Mouse (Mus musculus): ENCODE data around the gene Lmtk3.

Gene Lmtk3

DNA sequence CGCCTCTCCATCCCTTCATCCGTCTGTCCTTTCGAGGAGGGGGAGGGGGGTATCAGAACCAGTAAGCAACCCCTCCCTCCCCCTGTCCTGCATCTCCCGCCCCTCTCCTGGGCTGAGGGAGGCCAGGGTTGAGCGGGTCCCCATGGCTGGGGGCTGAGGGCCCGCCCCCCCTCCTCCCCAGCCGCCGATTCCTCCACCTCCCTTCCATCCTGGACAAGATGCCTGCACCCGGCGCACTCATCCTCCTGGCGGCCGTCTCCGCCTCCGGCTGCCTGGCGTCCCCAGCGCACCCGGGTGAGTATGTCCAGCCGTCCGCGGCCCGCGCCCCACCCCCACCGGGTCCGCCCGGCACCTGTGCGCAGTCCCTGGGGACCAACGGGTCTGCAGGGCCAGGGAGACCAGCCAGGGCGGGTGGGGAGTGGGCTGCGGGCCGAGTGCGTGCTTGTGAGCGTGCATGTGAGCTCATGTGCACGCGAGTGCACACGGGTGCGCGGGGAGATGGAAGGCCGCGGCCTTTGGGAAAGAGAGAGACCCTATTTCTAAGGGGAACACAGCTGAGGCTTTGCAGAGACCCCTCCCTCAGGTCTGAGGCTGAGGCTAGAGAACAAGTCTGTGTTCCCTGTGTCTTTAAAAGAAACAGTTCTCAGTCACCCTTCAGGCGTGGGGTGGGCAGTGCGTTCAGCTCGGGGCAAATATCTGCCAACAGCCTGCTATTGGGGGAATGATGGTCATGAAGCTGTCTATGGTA lies 2.0 kb downstream of the Lmtk3 start:
- Histone ChIP-seq H3K4me1 (replicated peaks; ENCODE audit: low read depth, low read length) (peaks cover 45% of the 10 kb centered on the region), H3K27me3 (ENCODE audit: insufficient read depth, low read length) (peaks cover 10% of the 10 kb centered on the region), H3K9me3 (ENCODE audit: low read length) (peaks cover 5% of the 10 kb centered on the region; the same call in 1 of the 2 replicates), H3K4me3 (replicated peaks; ENCODE audit: low read length) (peak overlapping the region; percentile 84), H3K36me3 (ENCODE audit: insufficient read depth, low read length) (peaks cover 25% of the 10 kb centered on the region)
- no peak for TF ChIP-seq NANOG (IDR thresholded peaks at IDR 0.05; ENCODE audit: borderline replicate concordance, low read length)
- TF ChIP-seq CTCF (conservative IDR thresholded peaks at IDR 0.05; ENCODE audit: low read length): no peak
- TF ChIP-seq POU5F1 (IDR thresholded peaks at IDR 0.05; ENCODE audit: borderline replicate concordance, low read length): no peak

DNA sequence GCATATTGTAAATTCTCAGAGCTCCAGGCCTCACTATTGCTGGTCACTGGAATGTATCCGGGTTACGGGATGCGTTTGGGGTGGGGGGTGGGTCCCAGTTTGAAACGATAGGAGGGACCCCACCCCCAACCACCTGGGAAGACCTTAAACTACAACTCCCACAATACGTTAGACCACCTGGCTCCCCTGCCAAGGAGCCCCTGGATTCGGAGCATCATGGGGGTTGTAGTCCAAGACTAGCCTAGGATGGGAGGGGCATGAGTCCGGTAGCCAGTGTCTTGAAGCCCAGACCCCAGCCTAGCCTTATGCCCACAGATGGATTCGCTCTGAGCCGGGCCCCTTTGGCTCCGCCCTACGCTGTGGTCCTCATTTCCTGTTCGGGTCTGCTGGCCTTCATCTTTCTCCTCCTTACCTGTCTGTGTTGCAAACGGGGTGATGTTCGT lies 2.6 kb downstream of the Lmtk3 start:
- H3K36me3 ChIP-seq (ENCODE audit: insufficient read depth, low read length): peaks cover 31% of the 10 kb centered on the region
- H3K27me3 ChIP-seq (ENCODE audit: insufficient read depth, low read length): peaks cover 10% of the 10 kb centered on the region
- peaks cover 51% of the 10 kb centered on the region for H3K4me1 ChIP-seq (replicated peaks; ENCODE audit: low read depth, low read length)
- TF ChIP-seq CTCF (conservative IDR thresholded peaks at IDR 0.05; ENCODE audit: low read length) (no peak), POU5F1 (IDR thresholded peaks at IDR 0.05; ENCODE audit: borderline replicate concordance, low read length) (no peak), NANOG (IDR thresholded peaks at IDR 0.05; ENCODE audit: borderline replicate concordance, low read length) (no peak)
- peaks cover 5% of the 10 kb centered on the region; the same call in 1 of the 2 replicates for H3K9me3 ChIP-seq (ENCODE audit: low read length)
- H3K4me3 ChIP-seq (replicated peaks; ENCODE audit: low read length): peak overlapping the region; percentile 84

DNA sequence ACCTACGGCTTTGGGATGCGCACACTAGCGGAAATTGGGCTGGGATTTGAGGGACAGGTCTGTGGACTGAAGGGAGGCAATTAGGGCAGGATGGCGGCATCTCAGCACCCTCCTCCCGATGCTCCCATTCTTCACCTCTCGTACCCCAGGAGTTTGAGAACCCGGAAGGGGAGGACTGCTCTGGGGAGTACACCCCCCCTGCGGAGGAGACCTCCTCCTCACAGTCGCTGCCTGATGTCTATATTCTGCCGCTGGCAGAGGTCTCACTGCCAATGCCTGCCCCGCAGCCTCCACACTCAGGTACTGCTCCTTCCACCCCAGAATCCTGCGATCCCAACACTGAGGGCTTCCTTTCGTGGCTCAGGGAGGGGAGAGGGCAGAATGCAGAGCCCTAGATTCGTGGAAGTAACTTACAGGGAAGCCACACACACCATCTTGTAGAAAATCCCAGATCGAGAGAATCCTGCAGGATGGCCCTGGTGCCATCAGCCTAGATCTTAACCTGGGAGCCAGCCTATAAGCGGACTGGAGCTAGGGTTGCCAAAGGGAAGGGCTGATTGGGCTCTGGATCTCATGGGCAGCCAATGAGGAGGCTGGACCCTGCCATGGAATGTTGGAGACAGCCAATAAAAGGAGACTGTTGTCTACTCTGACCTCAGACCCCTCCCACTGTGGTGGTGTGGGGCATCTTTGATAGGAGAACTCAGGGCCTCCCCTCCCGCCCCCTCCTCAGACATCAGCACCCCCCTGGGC lies 3.3 kb downstream of the Lmtk3 start:
- no peak for TF ChIP-seq POU5F1 (IDR thresholded peaks at IDR 0.05; ENCODE audit: borderline replicate concordance, low read length)
- TF ChIP-seq NANOG (IDR thresholded peaks at IDR 0.05; ENCODE audit: borderline replicate concordance, low read length): no peak
- TF ChIP-seq CTCF (conservative IDR thresholded peaks at IDR 0.05; ENCODE audit: low read length): no peak
- Histone ChIP-seq H3K27me3 (ENCODE audit: insufficient read depth, low read length) (peaks cover 10% of the 10 kb centered on the region), H3K4me3 (replicated peaks; ENCODE audit: low read length) (peak overlapping the region; percentile 84), H3K9me3 (ENCODE audit: low read length) (peaks cover 5% of the 10 kb centered on the region; the same call in 1 of the 2 replicates), H3K36me3 (ENCODE audit: insufficient read depth, low read length) (peaks cover 32% of the 10 kb centered on the region), H3K4me1 (replicated peaks; ENCODE audit: low read depth, low read length) (peaks cover 56% of the 10 kb centered on the region)

DNA sequence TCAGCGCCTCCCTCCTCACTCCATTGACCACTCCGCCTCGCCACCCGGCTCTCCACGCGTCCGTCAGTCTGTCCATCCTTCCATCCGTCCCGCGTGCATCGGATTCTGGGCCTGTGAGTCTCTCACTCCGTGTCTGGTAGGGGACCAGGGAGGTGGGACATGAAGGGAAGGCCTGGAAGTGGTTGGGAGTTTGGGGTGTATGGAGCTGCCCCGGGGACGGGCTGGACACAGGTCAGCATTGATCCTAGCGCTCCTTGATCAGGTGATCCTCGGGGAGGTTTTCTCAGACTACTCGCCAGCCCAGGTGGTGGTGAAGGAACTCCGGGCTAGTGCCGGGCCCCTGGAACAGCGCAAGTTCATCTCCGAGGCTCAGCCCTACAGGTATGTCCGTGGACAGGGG lies 4.1 kb downstream of the Lmtk3 start:
- H3K4me3 ChIP-seq (replicated peaks; ENCODE audit: low read length): peak overlapping the region; percentile 84
- H3K9me3 ChIP-seq (ENCODE audit: low read length): peaks cover 5% of the 10 kb centered on the region; the same call in 1 of the 2 replicates
- H3K27me3 ChIP-seq (ENCODE audit: insufficient read depth, low read length): peaks cover 4% of the 10 kb centered on the region; the same call in 1 of the 2 replicates
- H3K4me1 ChIP-seq (replicated peaks; ENCODE audit: low read depth, low read length): peaks cover 63% of the 10 kb centered on the region
- peaks cover 32% of the 10 kb centered on the region for H3K36me3 ChIP-seq (ENCODE audit: insufficient read depth, low read length)
- no peak for TF ChIP-seq CTCF (conservative IDR thresholded peaks at IDR 0.05; ENCODE audit: low read length)
- TF ChIP-seq NANOG (IDR thresholded peaks at IDR 0.05; ENCODE audit: borderline replicate concordance, low read length): no peak
- TF ChIP-seq POU5F1 (IDR thresholded peaks at IDR 0.05; ENCODE audit: borderline replicate concordance, low read length): no peak

DNA sequence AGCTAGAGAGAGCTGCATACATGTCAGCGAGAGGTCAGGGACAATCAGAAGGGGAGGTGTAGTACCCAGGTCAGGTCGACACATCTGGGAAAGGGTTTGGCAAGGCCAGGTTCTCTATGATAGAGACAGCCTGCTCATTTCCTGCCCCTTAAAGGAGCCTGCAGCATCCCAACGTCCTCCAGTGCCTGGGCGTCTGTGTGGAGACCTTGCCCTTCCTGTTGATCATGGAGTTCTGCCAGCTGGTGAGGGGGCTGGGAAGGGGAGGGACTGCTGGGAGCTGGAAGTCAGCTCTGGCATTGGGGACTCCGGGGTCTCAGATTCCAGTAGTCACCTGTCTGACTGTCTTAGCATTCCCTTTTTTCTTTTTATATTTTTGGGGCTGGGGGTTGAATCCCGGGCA lies 7.2 kb downstream of the Lmtk3 start:
- H3K4me1 ChIP-seq (replicated peaks; ENCODE audit: low read depth, low read length): peaks cover 71% of the 10 kb centered on the region

DNA sequence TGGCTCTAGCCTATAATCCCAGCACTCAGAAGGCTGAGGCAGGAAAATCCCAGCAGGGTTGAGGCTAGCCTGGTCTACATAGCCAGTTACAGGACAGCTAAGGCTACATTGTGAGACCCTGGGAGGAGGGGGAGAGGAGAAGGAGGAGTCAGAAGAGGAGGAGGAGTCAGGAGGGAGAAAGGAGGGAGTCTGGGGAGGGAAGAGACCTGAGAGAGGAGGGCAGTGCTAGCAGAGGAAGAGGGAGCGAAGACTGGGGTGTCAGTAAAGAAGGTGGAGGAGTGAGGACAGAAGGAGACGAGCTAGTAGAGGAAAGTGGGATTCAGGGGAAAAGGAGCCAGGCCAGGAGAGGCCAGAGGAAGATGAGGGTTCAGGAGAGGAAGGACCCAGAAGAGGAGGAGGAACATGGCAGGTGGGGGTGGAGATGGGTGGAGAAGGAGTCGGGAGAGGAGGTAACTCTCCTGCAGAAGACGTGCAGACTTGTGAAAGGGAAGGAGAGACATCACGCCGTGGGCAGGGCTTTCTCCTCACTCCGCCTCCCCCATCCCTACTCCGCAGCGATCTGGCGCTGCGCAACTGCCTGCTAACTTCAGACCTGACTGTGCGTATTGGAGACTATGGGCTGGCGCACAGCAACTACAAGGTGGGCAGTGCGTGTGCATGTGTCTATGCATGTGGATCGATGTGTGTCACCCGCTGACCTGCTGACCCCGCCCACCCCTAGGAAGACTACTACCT lies 8.4 kb downstream of the Lmtk3 start:
- peaks cover 61% of the 10 kb centered on the region for H3K4me1 ChIP-seq (replicated peaks; ENCODE audit: low read depth, low read length)
- H3K9me3 ChIP-seq (ENCODE audit: low read length): peaks cover 5% of the 10 kb centered on the region; the same call in 1 of the 2 replicates
- TF ChIP-seq CTCF (conservative IDR thresholded peaks at IDR 0.05; ENCODE audit: low read length) (no peak), NANOG (IDR thresholded peaks at IDR 0.05; ENCODE audit: borderline replicate concordance, low read length) (no peak), POU5F1 (IDR thresholded peaks at IDR 0.05; ENCODE audit: borderline replicate concordance, low read length) (no peak)
- H3K36me3 ChIP-seq (ENCODE audit: insufficient read depth, low read length): peaks cover 32% of the 10 kb centered on the region
- H3K4me3 ChIP-seq (replicated peaks; ENCODE audit: low read length): peak overlapping the region; percentile 45
- H3K27me3 ChIP-seq (ENCODE audit: insufficient read depth, low read length): peaks cover 20% of the 10 kb centered on the region

More for the DNA sequence above, 7.2 kb downstream of the Lmtk3 start:
- Histone ChIP-seq H3K9me3 (ENCODE audit: low read length) (peaks cover 5% of the 10 kb centered on the region; the same call in 1 of the 2 replicates), H3K36me3 (ENCODE audit: insufficient read depth, low read length) (peaks cover 32% of the 10 kb centered on the region), H3K4me3 (replicated peaks; ENCODE audit: low read length) (no peak overlapping the region), H3K27me3 (ENCODE audit: insufficient read depth, low read length) (peaks cover 20% of the 10 kb centered on the region)
- TF ChIP-seq CTCF (conservative IDR thresholded peaks at IDR 0.05; ENCODE audit: low read length) (no peak), NANOG (IDR thresholded peaks at IDR 0.05; ENCODE audit: borderline replicate concordance, low read length) (no peak), POU5F1 (IDR thresholded peaks at IDR 0.05; ENCODE audit: borderline replicate concordance, low read length) (no peak)

DNA sequence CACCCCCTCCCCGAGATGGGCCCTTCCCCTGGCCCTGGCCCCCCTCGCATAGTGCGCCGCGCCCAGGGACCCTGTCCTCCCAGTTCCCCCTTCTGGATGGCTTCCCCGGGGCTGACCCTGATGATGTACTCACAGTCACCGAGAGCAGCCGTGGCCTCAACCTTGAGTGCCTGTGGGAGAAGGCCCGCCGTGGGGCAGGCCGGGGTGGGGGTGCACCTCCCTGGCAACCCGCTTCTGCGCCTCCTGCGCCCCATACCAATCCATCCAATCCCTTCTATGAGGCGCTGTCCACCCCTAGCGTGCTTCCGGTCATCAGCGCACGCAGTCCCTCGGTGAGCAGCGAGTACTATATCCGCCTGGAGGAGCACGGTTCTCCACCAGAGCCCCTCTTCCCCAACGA lies 9.7 kb downstream of the Lmtk3 start:
- H3K4me3 ChIP-seq (replicated peaks; ENCODE audit: low read length): peak overlapping the region; percentile 71
- peaks cover 5% of the 10 kb centered on the region; the same call in 1 of the 2 replicates for H3K9me3 ChIP-seq (ENCODE audit: low read length)
- peaks cover 59% of the 10 kb centered on the region for H3K4me1 ChIP-seq (replicated peaks; ENCODE audit: low read depth, low read length)
- no peak for TF ChIP-seq CTCF (conservative IDR thresholded peaks at IDR 0.05; ENCODE audit: low read length)
- TF ChIP-seq NANOG (IDR thresholded peaks at IDR 0.05; ENCODE audit: borderline replicate concordance, low read length): no peak
- TF ChIP-seq POU5F1 (IDR thresholded peaks at IDR 0.05; ENCODE audit: borderline replicate concordance, low read length): no peak
- peaks cover 31% of the 10 kb centered on the region for H3K27me3 ChIP-seq (ENCODE audit: insufficient read depth, low read length)
- H3K36me3 ChIP-seq (ENCODE audit: insufficient read depth, low read length): peaks cover 28% of the 10 kb centered on the region

Measured in E14TG2a.4 (cell line).